Mouse (Mus musculus): ENCODE results near the gene Rsad1. TPM values are rescaled to one million over a fixed set of nuclear protein-coding genes. Genes with fewer than 3 reads are reported as not detected.

Gene Rsad1
- total RNA-seq (2023): 0.27 and 0.79 TPM in 2 replicates

GRCm38 (mm10) chr11:94548888-94549690, at the start of gene Rsad1:
Gene Rsad1, minus strand, starts transcription at chr11:94549255.

GRCm38 (mm10) chr11:94564437-94565150, 15.5 kb upstream of the Rsad1 start, which contains the start of gene Chad:
Gene Chad, plus strand, starts transcription at chr11:94565047.

GRCm38 (mm10) chr11:94521219-94521843, 27.7 kb downstream of the Rsad1 start, which contains the start of gene Mycbpap:
Gene Mycbpap, minus strand, starts transcription at chr11:94521742.

GRCm38 (mm10) chr11:94499661-94500152, 49.3 kb downstream of the Rsad1 start, which contains the start of gene Epn3:
Gene Epn3, minus strand, starts transcription at chr11:94499974.

Other genes with a start within 250 kb of the Rsad1 start
- 46.2 and 71.5 TPM in 2 replicates for gene Luc7l3, start 227.3 kb downstream of the Rsad1 start, total RNA-seq (2023)
- 18.1 and 21.7 TPM in 2 replicates for gene Ankrd40, start 221.3 kb downstream of the Rsad1 start, total RNA-seq (2023)
- gene Abcc3, start 156.3 kb downstream of the Rsad1 start, total RNA-seq (2023): 1.1 and 3.8 TPM in 2 replicates
- 0.13 and 1.7 TPM in 2 replicates for gene Cacna1g, start 75.1 kb downstream of the Rsad1 start, total RNA-seq (2023)
- not detected in 2 replicates for gene Spata20, start 63.1 kb downstream of the Rsad1 start, total RNA-seq (2023)
- not detected in 2 replicates for gene Epn3, start 49.3 kb downstream of the Rsad1 start, total RNA-seq (2023)
- gene Mycbpap, start 27.5 kb downstream of the Rsad1 start, total RNA-seq (2023): 0.20 and 0.22 TPM in 2 replicates
- gene Chad, start 15.8 kb upstream of the Rsad1 start, total RNA-seq (2023): not detected in 2 replicates
- gene Acsf2, start 52.6 kb upstream of the Rsad1 start, total RNA-seq (2023): 0.82 and 1.9 TPM in 2 replicates
- gene Lrrc59, start 80.5 kb upstream of the Rsad1 start, total RNA-seq (2023): 77.0 and 89.7 TPM in 2 replicates
- gene Mrpl27, start 104.5 kb upstream of the Rsad1 start, total RNA-seq (2023): 14.7 and 15.0 TPM in 2 replicates
- gene Eme1, start 104.7 kb upstream of the Rsad1 start, total RNA-seq (2023): 5.3 and 8.6 TPM in 2 replicates
- 3.3 and 4.3 TPM in 2 replicates for gene Xylt2, start 128.3 kb upstream of the Rsad1 start, total RNA-seq (2023)
- not detected in 2 replicates for gene Gm11541, start 155.2 kb upstream of the Rsad1 start, total RNA-seq (2023)
- not detected in 2 replicates for gene Cdc34b, start 192.5 kb upstream of the Rsad1 start, total RNA-seq (2023)
- not detected in 2 replicates for gene Tmem92, start 233.4 kb upstream of the Rsad1 start, total RNA-seq (2023)

All from neutrophil, adult 65 days (primary cell).